Mouse (Mus musculus) gastrocnemius, adult 2 months (tissue): ENCODE results near the gene Armh3. TPM values are rescaled to one million over a fixed set of nuclear protein-coding genes. Genes with fewer than 3 reads are reported as not detected.

Source experiments
- DNase-seq: peaks from one replicate; pipeline ENCODE4 v3.0.0; 2022
- H3K27ac ChIP-seq: fragments of 200-600 bp; 2 replicates; pipeline ENCODE4 v1.8.1; 2022; ENCODE audit warnings: mild to moderate bottlenecking
- H3K4me3 ChIP-seq: fragments of 200-600 bp; 2 replicates; pipeline ENCODE4 v1.8.1; 2022; ENCODE audit warnings: mild to moderate bottlenecking, moderate library complexity
- CTCF ChIP-seq: fragments of 200-600 bp; IDR thresholded peaks from 2 replicates; pipeline ENCODE4 v1.8.1; 2022; ENCODE audit warnings: antibody characterized with exemption, mild to moderate bottlenecking, moderate library complexity
- intact Hi-C: fragments of 180-260 bp; cut with DNase I; formaldehyde crosslinking; loops from one replicate; pipeline ENCODE4 v1.15.1; 2025
- long read RNA-seq, 2 experiments: library from polyadenylated mRNA; stranded (forward); transcript quantifications; one replicate each; pipeline ENCODE4 v2.0.0; 2021
- total RNA-seq, 2 experiments: library from RNA; stranded (reverse); gene quantifications; 2 replicates each; pipeline ENCODE4 v1.2.3; 2021

Armh3 gene
- total RNA-seq: 10 to 100 TPM; 13.6 to 14.7 TPM
- long read RNA-seq, experiment 1, transcript Armh3-201 (26 exons, 3,676 nt): major isoform, 5 of 7 reads
- long read RNA-seq, experiment 1, partial matches to known transcripts: 0 of 7 reads
- long read RNA-seq, experiment 1, other reads (novel, unspliced or antisense): 2 of 7 reads
- long read RNA-seq, experiment 2, partial matches to known transcripts: 2 of 6 reads
- long read RNA-seq, experiment 2, other reads (novel, unspliced or antisense): 1 of 6 reads

DNA sequence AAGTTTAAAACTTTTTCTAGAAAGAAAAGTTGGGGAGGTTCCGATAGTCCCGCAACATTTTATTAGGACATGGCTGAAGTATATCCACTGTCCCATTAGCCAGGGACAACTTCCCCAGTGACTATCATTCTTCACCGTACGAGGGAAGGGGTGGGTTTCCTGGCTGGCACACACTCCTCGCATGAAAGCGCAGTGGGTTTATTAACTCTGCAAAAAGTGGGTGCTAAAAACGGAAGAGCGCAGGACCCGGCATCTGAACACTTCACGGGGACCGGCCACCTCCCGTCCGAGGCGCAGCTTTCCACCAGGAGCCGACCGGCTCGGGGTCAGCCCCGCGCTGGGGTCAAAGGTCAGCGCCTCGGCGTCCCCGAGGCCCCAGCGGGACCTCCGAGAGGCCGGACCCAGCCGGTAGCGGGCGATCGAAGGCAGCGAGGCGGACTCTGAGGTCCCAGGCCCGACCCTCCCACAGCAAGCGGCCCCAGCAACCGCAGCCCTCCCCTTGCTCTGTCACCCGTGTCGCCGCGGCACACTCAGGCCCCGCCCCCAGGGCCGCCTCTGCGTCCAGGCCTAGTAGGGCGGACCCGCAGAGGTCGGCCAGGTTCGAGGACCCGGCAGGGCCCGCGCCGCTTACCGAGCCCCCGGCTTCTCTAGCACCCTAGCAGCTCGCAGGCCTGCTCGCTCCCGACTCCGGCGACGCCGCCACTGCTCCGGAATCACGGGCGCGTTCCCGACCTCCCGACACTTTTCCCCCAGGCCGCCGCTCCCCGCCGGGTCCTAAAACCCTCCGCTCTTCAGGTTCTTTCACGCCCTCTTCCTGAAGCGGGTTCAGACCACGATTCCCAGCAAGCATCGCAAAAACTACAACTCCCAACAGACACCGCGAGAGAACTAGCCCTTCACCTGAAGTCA lies at the start of gene Armh3:
Armh3 (minus strand) TSS at position 704 of the 909 bp plus-strand sequence.
- H3K4me3 ChIP-seq: peak within 1 kb of the TSS; percentile 86
- peak within 1 kb of the TSS; percentile 100 for H3K27ac ChIP-seq
- no peak for TF ChIP-seq CTCF
- DNase-seq: peak; percentile 94
- intact Hi-C loops: no loop called here

DNA sequence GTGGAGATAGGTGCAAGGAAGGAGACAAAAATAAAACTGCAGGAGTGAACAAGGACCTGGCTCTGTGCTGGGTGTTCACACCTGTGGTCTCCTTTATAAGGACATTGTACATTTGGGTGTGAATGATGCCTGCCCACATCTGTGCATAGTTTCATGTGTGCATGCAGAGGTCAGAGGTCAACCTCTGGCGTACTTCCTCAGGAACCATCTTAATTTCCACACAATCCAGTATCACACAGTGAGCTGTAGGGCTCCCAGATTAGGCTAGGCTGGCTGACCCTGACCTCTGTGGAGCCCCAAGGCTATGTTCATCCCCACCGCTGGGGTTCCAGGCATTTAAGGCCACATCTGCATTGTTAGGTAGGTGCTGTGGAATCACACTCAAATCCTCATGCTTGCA lies 49.1 kb upstream of the Armh3 start:
- Histone ChIP-seq H3K27ac (no peak overlapping the region; the same call in 1 of the 2 replicates), H3K4me3 (no peak overlapping the region)
- no peak for DNase-seq
- TF ChIP-seq CTCF: no peak
- intact Hi-C loops: no loop called here

DNA sequence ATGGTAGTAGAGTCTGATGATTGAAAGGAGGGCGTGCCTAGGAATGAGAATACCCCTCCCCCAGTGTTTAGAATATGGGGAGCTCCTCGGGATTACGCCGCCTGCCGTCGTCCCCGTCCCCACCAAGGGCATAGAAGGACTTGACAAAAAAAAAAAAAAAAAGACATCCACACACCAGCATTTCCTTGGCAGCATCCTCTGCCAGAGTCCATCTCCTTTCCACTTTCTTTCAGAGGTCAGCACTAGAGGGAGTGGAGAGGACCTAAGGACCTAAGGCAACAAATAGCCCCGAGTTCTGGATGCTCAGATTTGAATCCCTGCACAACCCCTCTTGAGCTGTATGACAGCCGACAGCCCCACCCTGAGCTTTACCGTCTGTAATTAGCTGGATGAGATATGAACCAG lies 48.3 kb upstream of the Armh3 start:
- Histone ChIP-seq H3K27ac (peak overlapping the region; percentile 97), H3K4me3 (peak overlapping the region; percentile 97)
- DNase-seq: no peak
- intact Hi-C loops: no loop called here
- no peak for TF ChIP-seq CTCF

GRCm38 (mm10) chr19:46045696-46046311 lies 47.5 kb upstream of the Armh3 start:
- intact Hi-C loops: no loop called here
- H3K27ac ChIP-seq: peak overlapping the region; percentile 97
- no peak for TF ChIP-seq CTCF
- H3K4me3 ChIP-seq: peak overlapping the region; percentile 97
- DNase-seq: peak; percentile 68

- intact Hi-C loops: loop anchor here (5.0 kb wide), 1 partner anchor 43 kb away; the partner anchor contains the start of gene Hps6
- peak within 1 kb of the TSS; percentile 97 for H3K27ac ChIP-seq
- peak; percentile 93 for DNase-seq
- TF ChIP-seq CTCF: no peak
- peak within 1 kb of the TSS; percentile 97 for H3K4me3 ChIP-seq
Observed at GRCm38 (mm10) chr19:46044993-46045695, 46.9 kb upstream of the Armh3 start, which contains the start of gene Ldb1. Ldb1 (minus strand) TSS chr19:46045214.

DNA sequence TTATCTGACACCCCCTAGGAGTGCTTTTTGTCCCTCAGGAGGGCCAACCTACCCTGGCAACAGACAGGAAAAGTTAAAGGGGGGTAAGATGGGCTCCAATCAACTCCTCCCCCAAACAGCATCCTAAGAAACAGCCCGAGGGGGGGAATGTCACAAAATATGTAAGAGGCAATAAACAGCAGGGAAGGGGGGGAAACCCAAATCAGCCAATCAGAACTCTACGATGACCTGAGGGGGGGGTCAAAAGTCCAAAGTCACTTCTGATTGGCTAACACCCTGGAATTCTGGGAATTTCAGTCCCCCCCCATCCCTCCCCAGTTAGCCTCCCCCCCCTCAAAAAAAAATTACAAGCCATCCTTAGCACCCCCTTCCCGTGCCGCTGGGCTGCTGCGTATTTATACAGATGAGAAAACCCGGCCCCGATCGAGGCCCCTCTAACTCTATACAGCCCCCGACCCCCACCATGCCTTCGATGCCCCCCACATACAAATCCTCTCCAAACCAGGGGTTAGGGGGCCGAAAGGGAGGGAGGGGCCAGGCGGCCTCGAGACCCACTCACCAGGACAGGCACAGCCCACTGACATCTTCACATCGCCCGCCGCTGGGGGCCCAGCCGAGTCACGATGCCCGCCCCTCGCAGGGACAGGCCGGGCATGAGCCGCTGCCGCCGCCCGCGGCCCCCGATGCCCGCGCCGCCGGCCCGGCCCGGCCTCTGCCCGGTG lies 46.1 kb upstream of the Armh3 start, which contains the start of gene Pprc1:
Pprc1 (plus strand) TSS at position 616 of the 722 bp plus-strand sequence.
- intact Hi-C loops: loop anchor here (5.0 kb wide), 1 partner anchor 42 kb away; the partner anchor contains the start of gene Hps6
- peak; percentile 60 for DNase-seq
- Histone ChIP-seq H3K27ac (peak within 1 kb of the TSS; percentile 97), H3K4me3 (peak within 1 kb of the TSS; percentile 97)
- no peak for TF ChIP-seq CTCF

DNA sequence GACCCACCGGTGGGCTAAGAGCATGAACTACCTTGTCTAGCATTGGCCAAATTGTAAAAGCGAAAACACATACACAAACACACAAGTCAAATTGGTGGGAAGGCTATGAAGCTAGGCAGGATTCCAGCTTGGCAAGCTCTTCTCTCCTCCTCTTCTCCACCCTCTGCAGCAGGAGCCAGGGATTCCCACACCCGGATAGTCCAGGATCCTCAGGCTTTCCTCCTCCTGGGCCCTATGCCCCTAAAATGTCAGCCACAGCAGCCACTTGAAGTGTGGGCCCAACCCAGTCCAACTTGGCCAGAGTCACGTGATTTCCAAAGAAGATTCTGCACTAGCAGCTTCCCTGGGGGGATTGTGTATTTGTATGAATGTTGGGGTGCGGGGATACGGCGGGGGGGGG lies 45.1 kb upstream of the Armh3 start:
- DNase-seq: peak; percentile 61
- TF ChIP-seq CTCF: no peak

GRCm38 (mm10) chr19:46042476-46043011 lies 44.3 kb upstream of the Armh3 start:
- Histone ChIP-seq H3K27ac (peak overlapping the region; percentile 97), H3K4me3 (peak overlapping the region; percentile 97)
- intact Hi-C loops: loop anchor here (5.0 kb wide), 1 partner anchor 40 kb away; the partner anchor contains the start of gene Hps6
- TF ChIP-seq CTCF: no peak
- peak; percentile 42 for DNase-seq

More for the DNA sequence above, 45.1 kb upstream of the Armh3 start:
- intact Hi-C loops: loop anchor here (5.0 kb wide), 1 partner anchor 41 kb away; the partner anchor contains the start of gene Hps6
- Histone ChIP-seq H3K27ac (peak overlapping the region; percentile 97), H3K4me3 (peak overlapping the region; percentile 97)

GRCm38 (mm10) chr19:46041933-46042475 lies 43.7 kb upstream of the Armh3 start:
- intact Hi-C loops: loop anchor here (5.0 kb wide), 1 partner anchor 40 kb away; the partner anchor contains the start of gene Hps6
- Histone ChIP-seq H3K4me3 (peak overlapping the region; percentile 97), H3K27ac (peak overlapping the region; percentile 97)
- DNase-seq: peak; percentile 79
- no peak for TF ChIP-seq CTCF

DNA sequence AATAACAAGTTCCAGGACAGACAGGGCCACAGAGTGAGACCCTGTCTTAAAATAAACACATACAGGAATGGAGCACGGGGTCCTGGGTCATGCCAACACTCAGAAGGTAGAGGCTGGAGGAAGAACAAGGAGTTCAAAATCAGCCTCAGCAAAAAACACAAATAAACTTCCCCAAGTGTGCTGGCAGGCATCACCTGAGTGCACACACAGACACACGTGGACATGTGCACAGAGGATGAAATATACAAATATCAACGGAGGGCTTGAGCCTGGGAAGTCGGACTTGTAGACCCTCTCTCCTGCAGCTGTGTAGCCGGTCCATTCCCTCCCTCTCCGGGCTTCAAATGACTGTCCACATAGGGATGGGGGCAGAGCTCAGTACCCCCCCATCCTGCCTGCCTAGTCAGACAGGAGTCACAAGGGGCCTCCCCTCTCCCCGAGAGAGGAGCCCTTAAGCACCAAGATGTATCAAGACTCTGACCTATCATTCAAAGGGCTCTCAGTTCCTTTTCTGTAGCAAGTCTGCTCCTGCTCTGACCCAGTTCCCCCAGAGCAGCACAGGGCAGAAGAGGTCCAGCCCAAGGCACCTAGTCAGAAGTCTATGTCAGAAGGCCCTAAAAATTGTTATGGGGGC lies 43.1 kb upstream of the Armh3 start:
- intact Hi-C loops: loop anchor here (5.0 kb wide), 1 partner anchor 39 kb away; the partner anchor contains the start of gene Hps6
- DNase-seq: no peak
- Histone ChIP-seq H3K27ac (peak overlapping the region; percentile 97), H3K4me3 (peak overlapping the region; percentile 97)
- TF ChIP-seq CTCF: no peak
